Mouse (Mus musculus) kidney, adult 2 months (tissue): ENCODE data around the gene Map3k19.

Source experiments
- CTCF ChIP-seq: fragments of 200-500 bp; conservative IDR thresholded peaks from 2 replicates; pipeline ENCODE4 v1.5.1; 2011; ENCODE audit warnings: low read depth, mild to moderate bottlenecking, control low read depth, low read length, moderate library complexity, mixed read lengths; ENCODE audit not compliant: insufficient read depth, insufficient read length
- POLR2A ChIP-seq: fragments of 200-500 bp; IDR thresholded peaks from one replicate; pipeline ENCODE4 v1.6.1; 2011; ENCODE audit warnings: low read depth, low read length, control low read depth

GRCm38 (mm10) chr1:127838602-127839001 lies 16.2 kb downstream of the Map3k19 start:
- TF ChIP-seq POLR2A (no peak), CTCF (no peak)
